Mouse (Mus musculus) cerebellum, adult 2 months (tissue): ENCODE data around the gene Ggta1.

ENCODE experiments used
- CTCF ChIP-seq: fragments of 200-500 bp; IDR thresholded peaks from 2 replicates; pipeline ENCODE4 v1.5.1; 2011; ENCODE audit warnings: low read depth, mild to moderate bottlenecking, control low read depth, low read length, moderate library complexity, borderline replicate concordance; ENCODE audit not compliant: insufficient read depth
- POLR2A ChIP-seq: fragments of 200-500 bp; IDR thresholded peaks from 2 replicates; pipeline ENCODE4 v1.6.1; 2011; ENCODE audit warnings: low read length, control low read depth, borderline replicate concordance; ENCODE audit not compliant: insufficient read depth

DNA sequence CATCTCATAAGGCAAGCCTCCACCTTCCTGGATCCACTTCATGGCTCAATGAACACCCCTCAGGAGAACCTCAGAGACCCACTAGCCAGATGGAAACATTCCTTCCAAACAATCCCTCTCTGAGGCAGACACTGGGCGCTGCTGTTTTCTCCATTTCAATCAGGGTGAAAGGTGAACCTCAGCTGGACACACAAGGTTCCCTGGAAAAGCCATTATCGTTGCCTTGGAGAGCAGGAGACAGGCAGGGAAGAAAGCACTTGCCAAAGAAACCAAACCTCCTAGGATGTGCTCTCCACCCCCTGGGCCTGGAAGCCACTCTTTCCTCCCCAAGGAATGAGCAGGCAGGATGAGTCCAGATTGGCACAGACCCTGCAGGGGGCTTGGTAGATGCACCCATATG is 35.5 kb downstream of the Ggta1 start:
- TF ChIP-seq CTCF, result no peak
- TF ChIP-seq POLR2A, result no peak
